Mouse (Mus musculus) testis, adult 2 months (tissue): ENCODE data around the gene Vps52.

Source experiments
- CTCF ChIP-seq: fragments of 200-500 bp; IDR thresholded peaks from 2 replicates; pipeline ENCODE4 v1.5.1; 2012; ENCODE audit warnings: low read depth, mild to moderate bottlenecking, inconsistent platforms, low read length, moderate library complexity; ENCODE audit not compliant: control insufficient read depth, insufficient read depth, insufficient replicate concordance
- POLR2A ChIP-seq: fragments of 200-500 bp; IDR thresholded peaks from 2 replicates; pipeline ENCODE4 v1.6.1; 2012; ENCODE audit warnings: low read depth, mild to moderate bottlenecking, inconsistent platforms, low read length, moderate library complexity; ENCODE audit not compliant: control insufficient read depth

DNA sequence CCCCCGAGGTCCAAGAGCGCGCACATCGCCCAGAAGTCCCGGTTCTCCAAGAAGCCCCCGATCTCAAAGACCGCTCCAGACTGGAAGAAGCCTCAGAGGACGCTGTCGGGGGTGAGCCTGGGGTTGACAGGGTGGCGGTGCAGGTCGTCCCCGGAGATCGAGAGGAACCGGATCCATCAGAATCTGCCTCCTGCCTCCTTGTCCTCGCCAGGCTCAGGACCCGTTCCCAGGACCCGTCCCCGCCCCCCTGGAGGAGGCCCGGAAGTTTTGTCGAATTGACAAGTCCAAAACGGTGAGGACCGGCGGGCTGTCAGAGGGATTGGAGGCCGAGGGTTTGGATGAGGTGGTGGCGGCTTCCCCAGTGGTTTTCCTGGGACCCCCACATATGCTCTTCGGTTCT is 14.6 kb upstream of the Vps52 start:
- TF ChIP-seq CTCF (no peak), POLR2A (no peak)
